Mouse (Mus musculus) thymus, postnatal 36 days (tissue): Measurements from ENCODE around the gene 3110009E18Rik.

ENCODE experiments used
- DNase-seq, 2 experiments: peaks; one replicate each; pipeline ENCODE4 v3.0.0; 2022; ENCODE audit warnings: mixed read lengths in 2 of 2

The 3110009E18Rik gene

DNA sequence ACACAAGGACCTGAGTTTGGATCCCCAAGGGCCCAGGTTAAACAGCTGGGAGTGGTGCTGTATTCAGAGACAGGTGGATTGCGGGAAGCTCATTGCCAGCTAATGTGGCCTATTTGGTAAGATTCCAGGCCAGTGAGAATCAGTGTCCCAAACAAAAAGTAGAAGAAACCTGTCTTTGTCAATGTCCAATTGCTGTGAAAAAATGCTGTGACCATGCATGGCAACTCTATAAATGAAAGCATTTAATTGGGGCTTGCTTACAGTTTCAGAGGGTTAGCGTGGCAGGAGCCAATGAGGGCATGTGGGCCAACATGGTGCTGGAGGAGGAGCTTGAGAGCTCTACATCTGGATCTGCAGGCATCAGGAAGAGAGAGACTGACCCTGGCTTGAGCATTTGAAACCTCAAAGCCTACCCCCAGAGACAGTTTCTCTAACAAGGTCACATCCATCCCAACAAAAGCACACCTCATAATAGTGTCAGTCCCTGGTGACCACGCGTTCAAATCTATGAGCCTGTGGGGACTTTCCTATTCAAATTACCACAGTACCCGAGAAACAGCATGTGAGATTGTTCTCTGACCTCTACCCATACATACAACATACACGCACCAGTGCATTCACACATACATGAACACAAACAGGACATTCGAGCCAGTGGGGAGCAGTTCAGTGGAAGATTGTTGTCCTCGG, 24.7 kb downstream of the 3110009E18Rik start:
- no peak for DNase-seq

DNA sequence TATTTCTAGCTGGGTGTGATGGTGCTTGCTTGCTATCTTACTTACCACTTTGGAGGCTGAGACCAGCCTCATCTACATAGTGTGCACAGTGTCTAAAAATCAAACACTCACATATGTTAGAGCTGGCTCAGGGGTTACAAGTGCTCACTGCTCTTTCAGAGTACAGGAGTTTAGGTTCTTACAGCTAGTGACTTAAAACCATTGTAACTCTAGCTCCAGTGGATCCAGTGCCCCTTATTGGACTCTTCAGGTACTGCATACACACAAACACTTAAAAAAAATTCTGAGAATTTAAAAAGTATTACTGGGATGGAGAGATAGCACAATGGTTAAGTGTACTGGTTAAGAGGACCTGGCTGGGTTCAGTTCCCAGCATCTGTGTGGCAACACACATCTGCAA, 26.0 kb downstream of the 3110009E18Rik start:
- DNase-seq = no peak

DNA sequence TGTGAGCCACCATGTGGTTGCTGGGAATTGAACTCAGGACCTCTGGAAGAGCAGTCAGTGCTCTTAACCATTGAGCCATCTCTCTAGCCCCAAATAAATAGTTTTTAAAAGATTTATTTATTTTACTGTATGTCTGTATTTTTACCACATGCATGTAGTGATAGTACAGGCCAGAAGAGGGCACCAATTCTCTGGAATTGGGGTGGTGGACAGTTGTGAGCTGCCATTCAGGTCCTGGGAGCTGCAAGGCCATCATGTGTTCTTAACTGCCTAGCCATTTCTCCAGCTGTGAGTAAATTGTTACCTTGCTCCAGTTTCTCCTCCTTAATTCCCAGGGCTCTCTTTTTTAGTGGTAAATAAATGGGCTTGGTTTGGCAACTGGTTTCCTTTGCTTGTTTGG, 33.2 kb downstream of the 3110009E18Rik start:
- DNase-seq = no peak

DNA sequence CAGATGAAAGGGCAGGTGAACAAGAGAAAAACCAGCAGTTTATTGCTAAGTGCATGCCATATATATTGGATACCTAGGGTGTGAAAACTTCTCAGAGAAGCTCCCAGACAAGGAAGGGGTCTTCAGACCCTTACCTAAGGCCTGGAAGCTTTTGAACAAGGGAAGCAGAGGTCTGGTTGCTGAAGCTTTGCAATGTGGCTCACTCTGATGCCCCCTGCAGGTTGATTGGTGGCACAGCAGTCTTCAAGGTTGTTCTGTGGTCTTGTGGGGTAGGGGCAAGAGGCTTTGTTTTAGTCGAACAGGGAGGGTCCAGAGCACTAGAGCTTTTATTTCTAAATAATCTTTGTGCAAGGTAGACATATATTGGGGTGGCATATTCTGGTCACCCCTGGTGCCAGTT, 34.3 kb downstream of the 3110009E18Rik start:
- peak; percentile 14 to 21 for DNase-seq

DNA sequence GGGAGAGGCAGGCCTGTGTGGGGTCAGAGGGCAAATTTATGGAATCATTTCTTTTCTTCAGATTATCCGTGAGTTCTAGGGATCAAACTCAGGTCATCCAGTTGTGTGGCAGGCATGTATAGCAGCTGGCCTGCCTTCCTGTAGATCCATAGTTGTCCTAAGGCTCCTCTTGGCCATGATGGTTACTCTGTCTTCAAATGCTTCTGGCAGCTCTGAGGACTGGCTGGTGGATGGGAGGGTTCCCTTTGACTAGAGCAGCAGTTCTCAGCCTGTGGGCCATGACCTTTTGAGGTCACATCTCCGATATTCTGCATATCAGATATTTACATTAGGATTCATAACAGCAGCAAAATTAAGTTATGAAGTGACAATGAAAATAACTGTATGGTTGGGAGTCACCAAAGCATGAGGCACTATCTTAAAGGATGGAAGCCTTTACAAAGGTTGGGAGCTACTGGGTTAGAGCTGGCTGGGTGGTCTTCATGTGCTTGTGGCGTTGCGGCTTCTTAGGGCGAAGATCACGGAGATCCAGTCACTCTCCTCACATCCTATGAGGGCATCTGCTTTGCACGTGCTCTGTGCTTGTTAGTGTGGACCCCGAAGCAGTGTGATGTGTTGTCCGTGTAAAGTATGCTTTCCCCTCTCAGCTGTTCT, 37.6 kb downstream of the 3110009E18Rik start:
- DNase-seq = no peak

DNA sequence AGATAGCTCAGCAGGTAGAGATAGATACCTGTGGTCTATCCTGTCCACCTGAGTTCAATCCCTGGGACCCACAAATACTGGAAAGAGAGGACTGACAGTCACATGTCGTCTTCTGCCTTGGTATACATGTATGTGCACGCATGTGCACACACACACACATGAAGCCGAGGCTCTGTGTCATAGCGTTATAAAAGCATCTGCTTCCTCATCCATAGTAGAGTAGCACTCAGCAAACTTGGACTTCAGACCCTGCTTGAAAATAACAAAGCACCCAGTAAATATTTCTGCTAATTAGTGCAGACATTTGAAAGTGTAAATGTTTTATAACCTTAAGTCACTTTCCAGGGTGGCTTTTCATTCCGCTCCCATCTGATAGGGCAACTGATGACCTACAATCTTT, 40.5 kb downstream of the 3110009E18Rik start:
- DNase-seq = no peak

DNA sequence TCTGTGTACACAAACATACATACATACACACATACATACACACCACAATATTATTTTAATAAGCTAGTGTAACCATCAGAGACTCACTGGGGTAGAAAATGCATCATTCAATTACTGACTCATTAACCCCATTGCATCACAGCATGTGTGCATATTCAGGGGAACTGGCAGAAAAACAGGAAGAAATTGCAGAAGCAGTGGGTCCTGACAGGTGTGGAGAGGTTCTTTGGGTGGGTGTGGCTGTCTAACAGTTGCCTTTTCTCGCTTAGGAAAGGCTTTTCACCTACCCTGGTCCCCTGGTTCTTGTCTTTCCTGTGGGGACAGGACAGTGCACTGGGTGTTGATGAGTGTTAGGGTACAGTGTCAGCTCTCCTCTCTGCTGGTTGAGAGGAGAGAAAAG, 41.6 kb downstream of the 3110009E18Rik start:
- DNase-seq = no peak

DNA sequence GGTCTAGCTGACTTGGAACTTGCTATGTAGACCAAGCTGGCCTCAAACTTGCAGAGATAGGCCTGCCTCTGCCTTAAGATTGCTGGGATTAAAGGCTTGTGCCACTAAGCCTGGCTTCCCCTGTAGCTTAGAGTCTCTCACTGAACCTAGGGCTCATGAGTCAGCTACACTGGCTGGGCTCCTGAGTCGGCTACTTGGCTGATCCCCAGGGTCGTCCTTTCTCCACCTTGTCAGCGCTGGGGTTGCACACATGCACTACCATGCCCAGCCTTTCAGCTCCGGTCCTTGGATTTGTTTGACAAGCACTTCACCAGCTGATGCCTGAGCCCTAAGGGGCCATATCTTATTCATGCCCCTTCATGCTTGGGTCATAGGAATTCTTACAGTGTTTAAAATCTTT, 47.0 kb downstream of the 3110009E18Rik start:
- DNase-seq = no peak

DNA sequence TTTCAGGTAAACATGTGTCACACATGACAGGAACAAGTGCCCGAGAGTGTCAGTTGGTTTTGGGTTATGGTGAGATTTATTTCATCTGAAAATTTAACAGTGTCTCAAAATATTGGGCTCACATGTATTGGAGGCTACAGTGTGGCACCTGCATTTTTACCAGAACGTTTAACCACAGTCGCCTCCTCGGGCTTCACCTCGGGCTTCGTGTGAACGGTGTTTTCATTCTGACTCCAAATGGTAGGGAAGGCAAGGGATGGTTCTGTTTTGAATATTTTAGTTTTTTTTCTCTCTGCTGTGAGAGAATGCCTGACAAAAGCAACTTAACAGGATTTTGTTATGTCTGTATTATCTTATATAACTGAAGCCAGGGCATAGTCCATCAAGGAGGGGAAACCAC, 47.7 kb downstream of the 3110009E18Rik start:
- no peak for DNase-seq

DNA sequence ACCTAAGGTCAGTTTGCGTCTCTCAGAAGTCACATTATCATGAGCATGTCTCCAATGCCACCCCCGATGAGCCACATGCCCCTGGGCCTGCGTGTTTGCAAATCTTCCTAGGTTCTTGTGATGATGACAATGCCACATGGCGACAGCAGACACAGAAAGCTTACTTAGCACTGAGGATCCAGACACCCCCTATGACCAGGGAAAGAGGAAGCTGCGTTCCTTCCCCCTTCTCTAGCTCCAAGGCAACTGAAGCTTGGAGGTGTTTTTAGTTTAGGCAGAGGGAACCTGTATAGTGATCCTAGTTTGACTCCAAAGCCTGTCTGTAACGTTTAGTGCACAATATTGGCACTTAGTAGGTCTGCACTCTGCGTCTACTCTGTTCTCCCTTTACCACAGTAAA, 49.3 kb downstream of the 3110009E18Rik start:
- DNase-seq = no peak

DNA sequence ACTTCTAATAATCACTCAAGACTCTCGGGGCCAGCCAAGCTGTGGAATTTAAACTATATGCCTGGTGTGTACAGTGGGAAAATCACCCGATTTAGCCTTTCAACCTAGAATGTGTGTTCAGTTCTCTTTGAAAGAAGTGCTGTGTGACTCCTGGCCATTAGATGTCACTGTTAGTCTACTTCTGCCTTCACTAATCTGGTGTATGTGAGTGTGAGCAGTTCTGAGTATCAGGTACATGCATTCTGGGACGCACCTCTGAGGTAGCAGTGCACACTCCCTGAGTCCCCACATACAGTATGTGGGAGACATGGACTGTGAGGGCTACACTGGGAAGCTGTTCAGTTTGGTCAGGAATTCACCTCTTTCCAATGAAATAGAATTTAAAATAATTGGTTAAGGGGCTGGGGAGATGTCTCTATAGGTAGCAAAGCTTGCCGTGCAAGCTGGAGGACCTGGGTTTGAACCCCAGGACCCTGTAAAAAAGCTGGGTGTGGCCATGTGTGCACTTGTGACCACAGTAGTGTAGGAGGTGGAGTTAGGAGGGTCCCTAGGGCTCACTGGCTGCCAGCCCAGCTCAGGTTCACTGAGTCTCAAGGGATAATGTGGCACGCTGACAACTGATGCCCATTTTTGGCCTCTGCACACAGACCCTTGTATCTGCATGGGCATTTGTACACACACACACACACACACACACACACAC, 51.0 kb downstream of the 3110009E18Rik start:
- no peak for DNase-seq

DNA sequence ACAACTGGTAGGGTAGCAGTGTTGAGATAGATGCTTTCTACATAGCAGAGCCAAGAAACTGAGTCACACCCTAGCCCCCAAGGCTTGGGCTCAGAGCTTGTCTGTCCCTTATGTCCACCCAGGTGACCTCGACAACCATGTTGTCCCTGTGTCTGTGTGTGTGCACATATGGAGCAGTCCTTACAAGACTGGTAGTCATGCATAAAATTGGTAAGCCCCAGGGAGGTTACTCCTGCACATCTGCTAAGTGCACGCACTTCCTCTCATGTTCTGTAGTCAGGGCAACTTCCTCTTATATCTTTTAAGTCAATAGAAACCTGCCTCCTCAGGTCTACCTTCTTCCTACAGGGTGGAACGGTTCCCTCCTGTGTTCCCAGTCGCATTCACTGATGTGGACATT, 54.0 kb downstream of the 3110009E18Rik start:
- no peak for DNase-seq

DNA sequence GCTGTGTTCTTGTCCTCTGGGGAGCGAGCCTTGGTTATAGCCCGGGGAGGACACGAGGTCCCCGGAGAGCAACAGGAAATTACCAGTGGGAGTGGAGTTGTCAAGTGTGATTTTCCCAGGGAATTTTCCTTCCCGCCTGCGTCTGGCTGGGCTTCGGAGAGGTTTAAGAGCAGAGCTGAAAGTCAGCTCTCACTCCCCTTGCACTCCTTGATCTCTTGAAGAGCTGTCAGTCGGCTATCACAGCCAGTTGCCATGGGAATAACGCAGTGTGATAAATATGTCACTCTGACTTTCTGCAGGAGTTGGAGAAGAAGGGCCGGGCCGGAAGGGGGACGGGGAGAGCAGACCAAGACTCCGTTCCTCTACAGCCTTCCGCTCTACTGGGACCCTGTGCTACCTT, 55.3 kb downstream of the 3110009E18Rik start:
- no peak for DNase-seq

DNA sequence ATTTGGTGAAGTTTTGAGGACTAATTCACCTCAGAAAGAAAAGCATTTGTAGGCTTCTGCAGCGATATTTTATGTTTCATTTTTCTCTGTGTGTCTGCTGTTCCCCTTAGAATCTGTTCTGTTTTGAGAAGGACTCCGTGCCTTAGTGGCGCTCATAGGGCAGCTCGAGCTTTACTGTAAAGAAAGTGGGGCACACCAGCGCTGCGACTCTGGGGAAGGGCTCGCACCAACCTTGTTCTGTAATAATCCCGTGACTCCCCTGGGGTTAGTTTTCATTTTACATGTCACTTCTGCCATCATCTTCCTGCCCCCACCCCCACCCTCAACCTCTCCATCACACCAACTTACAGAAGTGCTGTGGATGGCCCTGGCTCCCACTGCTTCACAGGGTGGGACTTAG, 56.2 kb downstream of the 3110009E18Rik start:
- DNase-seq = no peak

DNA sequence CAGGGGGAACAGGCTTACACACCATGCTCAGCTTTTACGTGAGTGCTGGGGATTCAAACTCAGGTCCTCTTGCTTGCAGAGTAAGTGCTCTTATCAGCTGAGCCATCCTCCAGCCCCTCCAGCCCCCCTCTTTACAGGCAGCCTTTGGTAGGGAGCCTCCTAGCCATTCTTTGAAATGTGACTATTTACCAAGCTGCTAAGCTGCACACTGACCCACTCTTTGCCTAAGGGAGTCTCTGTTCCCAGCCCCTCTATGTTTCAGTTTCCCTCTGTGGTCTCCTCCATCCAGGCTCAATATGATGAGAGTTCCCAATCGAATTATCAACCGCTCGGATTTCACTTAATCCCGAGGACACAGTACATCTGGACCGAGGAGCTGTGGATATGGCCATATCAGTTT, 65.2 kb downstream of the 3110009E18Rik start:
- DNase-seq = no peak

DNA sequence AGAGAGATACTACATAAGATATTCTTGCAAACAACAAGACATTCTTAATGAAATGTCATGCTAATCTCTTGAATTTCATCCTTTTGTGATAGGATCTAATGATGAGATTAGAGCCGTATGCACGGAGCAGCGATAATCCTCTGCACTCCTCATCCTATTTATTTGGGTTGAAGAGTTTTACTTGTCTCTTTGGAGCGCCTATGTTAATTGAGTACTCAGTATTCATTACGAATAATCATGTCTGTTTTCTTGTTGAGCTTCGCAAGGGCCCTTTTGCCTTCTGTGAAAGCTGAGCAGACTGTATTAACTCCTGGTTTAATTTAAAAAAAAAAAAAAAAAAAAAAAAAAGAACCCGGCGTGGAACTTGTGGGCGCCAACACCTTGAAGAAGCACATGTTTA, 65.7 kb downstream of the 3110009E18Rik start:
- no peak for DNase-seq

DNA sequence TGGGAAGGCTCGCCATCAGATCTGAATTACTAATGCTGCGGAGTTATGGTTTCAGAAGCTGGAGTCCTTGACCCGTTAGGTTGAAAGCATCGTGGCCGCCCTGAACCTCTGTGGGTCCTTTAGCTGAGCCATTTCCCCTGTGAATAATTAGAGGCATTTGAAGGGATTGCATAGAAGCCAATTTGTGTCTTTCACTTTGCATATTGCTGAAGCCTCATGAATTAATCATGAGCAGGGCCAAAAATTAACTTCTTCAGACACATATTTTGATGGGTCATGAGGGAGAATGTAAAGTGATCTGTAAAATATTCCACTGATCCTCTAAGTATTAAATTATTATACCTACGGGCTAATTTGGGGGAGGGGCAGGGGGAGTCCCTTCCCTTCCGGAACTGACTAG, 66.1 kb downstream of the 3110009E18Rik start:
- DNase-seq = no peak

DNA sequence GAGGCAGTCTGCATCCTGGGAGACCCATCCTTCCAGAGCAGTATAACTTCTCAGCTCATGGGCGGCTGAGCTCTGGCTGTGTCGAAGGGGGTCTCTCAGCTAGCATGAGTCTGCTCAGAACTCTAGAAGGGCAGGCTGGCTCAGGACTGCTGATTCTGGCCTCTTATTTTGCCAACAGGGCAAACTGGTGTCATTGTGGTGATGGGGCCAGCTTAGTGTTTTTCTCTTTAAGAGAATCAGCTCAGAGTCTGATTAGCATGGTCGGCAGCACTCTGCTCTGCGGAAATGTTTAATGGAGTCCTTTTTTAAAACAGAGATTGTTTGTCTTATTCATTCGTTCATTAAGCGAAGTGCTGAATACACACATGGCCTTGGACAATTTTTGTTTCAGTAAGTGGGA, 68.2 kb downstream of the 3110009E18Rik start:
- no peak for DNase-seq

DNA sequence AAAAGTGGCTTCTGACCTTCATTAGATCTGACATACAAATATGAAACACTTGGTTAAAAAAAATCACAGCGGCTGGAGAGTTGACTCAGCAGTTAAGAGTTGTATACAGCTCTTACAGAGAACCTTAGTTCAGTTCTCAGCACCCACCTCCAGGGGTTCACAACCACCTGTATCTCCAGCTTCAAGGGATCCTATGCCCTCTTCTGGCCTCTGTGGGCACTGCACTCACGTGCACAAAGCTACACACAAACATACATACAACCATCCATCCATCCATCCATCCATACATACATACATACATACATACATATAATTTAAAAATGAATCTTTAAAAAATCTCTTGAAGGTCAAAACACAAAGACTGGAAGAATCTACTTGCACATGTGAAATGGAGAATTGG, 69.3 kb downstream of the 3110009E18Rik start:
- no peak for DNase-seq

DNA sequence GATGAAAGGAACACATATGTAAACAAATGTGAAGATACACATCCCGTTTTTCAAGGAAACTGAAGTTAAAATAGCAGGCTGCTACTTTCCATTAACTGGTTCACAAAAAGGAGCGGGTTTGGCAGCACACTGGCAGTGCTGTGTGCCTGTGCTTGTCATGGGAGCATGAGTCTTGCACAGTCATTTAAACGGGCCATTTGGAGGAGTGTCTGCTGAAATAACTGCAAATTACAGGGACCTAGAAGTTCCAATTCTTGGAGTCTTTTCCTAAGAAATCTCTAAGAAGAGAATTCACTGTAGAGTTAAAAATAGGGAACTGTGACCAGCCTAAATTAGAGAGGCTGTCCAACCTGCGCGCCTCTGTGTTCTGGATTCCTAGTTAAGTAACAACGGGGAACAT, 70.0 kb downstream of the 3110009E18Rik start:
- DNase-seq = no peak

DNA sequence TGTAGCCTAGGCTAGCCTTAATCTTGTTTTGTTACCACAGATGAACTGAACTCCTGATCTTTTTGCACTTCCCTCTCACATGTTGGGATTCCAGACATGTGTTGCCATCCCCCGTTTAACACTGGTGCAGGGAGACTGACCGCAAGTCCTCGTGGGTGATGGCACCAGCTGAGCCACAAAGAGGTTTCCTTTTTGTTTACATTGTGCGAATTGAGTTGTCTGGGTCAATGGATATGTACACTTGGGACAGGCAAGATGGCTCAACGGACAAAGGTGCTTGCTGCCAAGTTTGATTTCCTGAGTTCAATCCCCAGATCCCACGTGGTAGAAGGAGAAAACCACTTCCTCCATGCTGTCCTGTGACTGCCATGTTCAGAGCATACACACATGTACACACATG, 71.3 kb downstream of the 3110009E18Rik start:
- DNase-seq = no peak

DNA sequence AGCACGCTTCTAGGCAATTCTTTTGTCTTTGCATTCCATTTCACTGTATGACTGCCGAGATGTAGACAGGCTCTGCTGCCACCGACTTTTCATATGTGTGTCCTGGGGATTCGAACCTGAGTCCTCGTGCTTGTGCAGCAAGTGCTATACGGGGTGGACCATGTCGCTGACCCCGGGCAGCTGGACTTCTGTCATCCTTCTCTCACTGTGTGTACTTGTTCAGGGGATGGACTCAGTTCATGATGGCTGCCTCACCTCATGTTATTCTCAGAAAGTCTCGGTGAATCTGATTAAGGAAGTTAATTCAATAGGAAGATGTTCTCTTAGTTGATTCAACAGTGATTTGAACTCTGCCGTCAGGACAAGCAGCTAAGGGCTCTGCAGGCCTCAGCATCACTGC, 72.6 kb downstream of the 3110009E18Rik start:
- DNase-seq = no peak

DNA sequence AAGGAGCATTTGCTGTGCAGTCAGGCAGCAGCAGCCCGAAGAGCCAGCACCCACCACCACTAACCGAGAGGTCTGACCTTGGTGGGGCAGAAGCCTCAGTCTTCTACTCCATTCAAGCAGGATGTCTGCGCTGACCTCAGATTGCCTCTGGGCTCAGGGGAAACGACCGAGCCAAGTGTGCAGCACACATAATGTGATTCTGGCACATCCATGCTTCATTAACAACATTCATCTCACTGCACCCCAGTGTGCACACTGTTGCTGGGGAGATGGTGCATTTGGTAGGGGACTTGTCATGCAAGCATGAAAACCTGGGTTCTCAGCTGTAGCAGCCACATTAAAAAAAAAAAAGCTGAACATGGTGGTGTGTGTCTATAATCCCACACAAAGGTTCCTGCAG, 75.0 kb downstream of the 3110009E18Rik start:
- no peak for DNase-seq

DNA sequence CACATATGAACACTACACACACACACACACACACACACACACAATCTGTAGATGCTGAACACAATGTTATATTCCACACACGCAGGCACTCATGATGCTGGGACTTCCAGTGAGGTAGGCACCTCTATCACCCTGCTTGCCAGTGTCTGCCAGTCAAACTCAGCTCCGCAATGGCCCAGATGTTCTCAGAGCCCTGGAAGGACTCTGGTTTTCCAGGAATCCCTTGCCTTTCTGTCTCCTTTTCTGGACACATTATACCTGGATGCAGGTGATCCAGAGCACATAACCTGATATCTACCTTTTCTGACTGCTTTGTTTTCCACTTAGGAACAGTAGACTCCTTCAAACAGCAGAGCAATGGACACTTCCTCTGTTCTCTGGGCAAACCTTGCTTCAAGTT, 75.7 kb downstream of the 3110009E18Rik start:
- no peak for DNase-seq
